Mouse (Mus musculus): ENCODE results near the gene Il31ra. TPM values are rescaled to one million over a fixed set of nuclear protein-coding genes. Genes with fewer than 3 reads are reported as not detected.

Il31ra gene
- polyA plus RNA-seq, 1 experiment, result not detected

GRCm38 (mm10) chr13:112500027-112500426, 94.1 kb downstream of the Il31ra start:
- H3K27ac ChIP-seq (ENCODE audit: control insufficient read depth, insufficient read depth, low read depth, low read length, poor library complexity), result no peak overlapping the region
- H3K4me1 ChIP-seq (ENCODE audit: control insufficient read depth, insufficient read depth, low read length), result no peaks in the 10 kb centered on the region; the same call in 1 of the 2 replicates
- no peak overlapping the region for H3K4me3 ChIP-seq (replicated peaks; ENCODE audit: control insufficient read depth, low read depth, low read length)
- TF ChIP-seq POLR2A (IDR thresholded peaks at IDR 0.05; ENCODE audit: borderline replicate concordance, control insufficient read depth, low read depth, low read length) (no peak), CTCF (IDR thresholded peaks at IDR 0.05; ENCODE audit: control insufficient read depth, insufficient read depth, low read length) (no peak)
- 82% methylated on average over 4 of the region's 4 CpGs for WGBS

- Histone ChIP-seq H3K4me1 (ENCODE audit: control insufficient read depth, insufficient read depth, low read length) (no peaks in the 10 kb centered on the region; the same call in none of the 2 replicates), H3K4me3 (replicated peaks; ENCODE audit: control insufficient read depth, low read depth, low read length) (no peak overlapping the region), H3K27ac (ENCODE audit: control insufficient read depth, insufficient read depth, low read depth, low read length, poor library complexity) (no peak overlapping the region)
- 90% methylated on average over 12 of the region's 12 CpGs for WGBS
- TF ChIP-seq CTCF (IDR thresholded peaks at IDR 0.05; ENCODE audit: control insufficient read depth, insufficient read depth, low read length) (no peak), POLR2A (IDR thresholded peaks at IDR 0.05; ENCODE audit: borderline replicate concordance, control insufficient read depth, low read depth, low read length) (no peak)
These were observed 99.6 kb downstream of the Il31ra start for GRCm38 (mm10) chr13:112494590-112494989.

GRCm38 (mm10) chr13:112492285-112492678, 101.9 kb downstream of the Il31ra start:
- no peaks in the 10 kb centered on the region; the same call in 1 of the 2 replicates for H3K4me1 ChIP-seq (ENCODE audit: control insufficient read depth, insufficient read depth, low read length)
- TF ChIP-seq POLR2A (IDR thresholded peaks at IDR 0.05; ENCODE audit: borderline replicate concordance, control insufficient read depth, low read depth, low read length), result no peak
- no peak for TF ChIP-seq CTCF (IDR thresholded peaks at IDR 0.05; ENCODE audit: control insufficient read depth, insufficient read depth, low read length)
- H3K4me3 ChIP-seq (replicated peaks; ENCODE audit: control insufficient read depth, low read depth, low read length), result no peak overlapping the region
- no peak overlapping the region for H3K27ac ChIP-seq (ENCODE audit: control insufficient read depth, insufficient read depth, low read depth, low read length, poor library complexity)
- WGBS, result 64% methylated on average over 1 of the region's 1 CpGs

DNA sequence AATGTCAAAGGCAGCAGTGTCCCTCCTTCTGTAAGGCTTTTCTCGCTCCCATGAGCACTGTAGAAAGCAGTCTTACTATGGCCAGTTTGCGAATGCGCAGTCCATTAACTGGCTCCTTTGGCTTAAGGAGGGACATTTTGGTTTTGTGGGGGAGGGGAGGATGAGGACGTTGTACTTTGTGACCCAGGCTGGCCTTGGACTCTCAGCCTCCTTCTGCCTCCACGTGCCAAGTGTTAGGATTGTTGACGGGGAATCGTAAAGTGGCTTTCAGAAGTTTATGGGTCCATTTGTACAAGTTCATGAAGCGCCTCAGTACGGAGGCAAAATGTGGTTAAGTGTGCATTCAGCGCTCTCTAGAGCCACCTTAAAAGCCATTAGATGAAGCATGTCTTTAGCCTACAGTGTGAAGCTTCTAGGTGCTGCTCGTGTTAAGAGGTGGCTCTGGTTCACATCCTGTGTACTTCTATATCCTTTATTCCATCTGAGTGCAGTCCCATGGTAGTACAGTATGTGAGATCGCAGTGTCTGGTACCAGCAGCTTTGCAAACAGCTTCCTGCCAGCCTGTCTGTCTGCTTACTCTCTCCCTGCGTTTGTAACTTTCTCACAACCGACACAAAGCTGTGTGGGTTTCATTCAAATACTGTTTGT, 102.4 kb downstream of the Il31ra start:
- 88% methylated on average over 14 of the region's 14 CpGs for WGBS
- Histone ChIP-seq H3K4me1 (ENCODE audit: control insufficient read depth, insufficient read depth, low read length) (no peaks in the 10 kb centered on the region; the same call in 1 of the 2 replicates), H3K4me3 (replicated peaks; ENCODE audit: control insufficient read depth, low read depth, low read length) (no peak overlapping the region), H3K27ac (ENCODE audit: control insufficient read depth, insufficient read depth, low read depth, low read length, poor library complexity) (no peak overlapping the region)
- no peak for TF ChIP-seq POLR2A (IDR thresholded peaks at IDR 0.05; ENCODE audit: borderline replicate concordance, control insufficient read depth, low read depth, low read length)
- TF ChIP-seq CTCF (IDR thresholded peaks at IDR 0.05; ENCODE audit: control insufficient read depth, insufficient read depth, low read length), result no peak

GRCm38 (mm10) chr13:112490036-112490435, 104.1 kb downstream of the Il31ra start:
- Histone ChIP-seq H3K27ac (ENCODE audit: control insufficient read depth, insufficient read depth, low read depth, low read length, poor library complexity) (no peak overlapping the region), H3K4me3 (replicated peaks; ENCODE audit: control insufficient read depth, low read depth, low read length) (no peak overlapping the region), H3K4me1 (ENCODE audit: control insufficient read depth, insufficient read depth, low read length) (no peaks in the 10 kb centered on the region; the same call in 1 of the 2 replicates)
- 61% methylated on average over 3 of the region's 3 CpGs for WGBS
- TF ChIP-seq POLR2A (IDR thresholded peaks at IDR 0.05; ENCODE audit: borderline replicate concordance, control insufficient read depth, low read depth, low read length) (no peak), CTCF (IDR thresholded peaks at IDR 0.05; ENCODE audit: control insufficient read depth, insufficient read depth, low read length) (no peak)

- Histone ChIP-seq H3K4me3 (replicated peaks; ENCODE audit: control insufficient read depth, low read depth, low read length) (no peak overlapping the region), H3K27ac (ENCODE audit: control insufficient read depth, insufficient read depth, low read depth, low read length, poor library complexity) (no peak overlapping the region), H3K4me1 (ENCODE audit: control insufficient read depth, insufficient read depth, low read length) (no peaks in the 10 kb centered on the region; the same call in 1 of the 2 replicates)
- TF ChIP-seq POLR2A (IDR thresholded peaks at IDR 0.05; ENCODE audit: borderline replicate concordance, control insufficient read depth, low read depth, low read length), result no peak
- no peak for TF ChIP-seq CTCF (IDR thresholded peaks at IDR 0.05; ENCODE audit: control insufficient read depth, insufficient read depth, low read length)
- 82% methylated on average over 5 of the region's 5 CpGs for WGBS
These were observed 107.5 kb downstream of the Il31ra start for GRCm38 (mm10) chr13:112486676-112487075.

DNA sequence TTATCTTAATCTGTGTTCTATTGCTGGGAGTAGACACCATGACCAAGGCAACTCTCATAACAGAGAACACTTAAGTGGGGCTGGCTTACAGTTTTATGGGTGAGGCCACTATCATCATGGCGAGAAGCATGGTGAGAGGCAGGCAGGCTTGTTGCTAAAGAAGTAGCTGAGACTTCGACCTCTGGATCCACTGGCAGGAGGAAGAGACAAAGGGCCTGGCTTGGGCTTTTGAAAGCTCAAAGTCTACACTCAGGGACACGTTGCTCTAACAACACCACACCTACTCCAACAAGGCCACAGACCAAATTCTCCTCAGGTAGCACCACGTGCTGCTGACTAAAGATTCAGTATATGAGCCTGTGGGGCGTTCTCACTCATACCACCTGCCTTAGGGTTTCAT, 107.9 kb downstream of the Il31ra start:
- no peak for TF ChIP-seq POLR2A (IDR thresholded peaks at IDR 0.05; ENCODE audit: borderline replicate concordance, control insufficient read depth, low read depth, low read length)
- no peak for TF ChIP-seq CTCF (IDR thresholded peaks at IDR 0.05; ENCODE audit: control insufficient read depth, insufficient read depth, low read length)
- WGBS, result 78% methylated on average over 5 of the region's 5 CpGs

DNA sequence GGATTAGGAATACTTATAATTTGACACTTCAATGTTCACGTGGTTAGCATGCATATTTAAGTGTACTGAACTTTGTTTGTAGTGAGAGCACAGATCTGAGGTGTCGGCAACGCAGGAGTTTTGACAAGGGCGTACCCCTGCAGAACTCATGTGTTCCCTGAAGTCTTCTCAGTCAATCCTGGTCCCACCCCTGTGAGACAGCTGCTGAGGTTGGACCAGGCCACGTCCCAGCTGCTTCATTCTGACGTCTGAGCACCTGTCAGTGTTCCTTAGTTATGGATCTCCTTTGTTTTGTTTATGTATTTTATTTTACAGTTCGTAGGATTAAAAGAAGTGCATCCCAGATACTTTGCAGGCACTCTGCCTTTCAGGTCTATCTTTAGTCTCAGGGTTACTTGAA, 111.1 kb downstream of the Il31ra start:
- Histone ChIP-seq H3K4me1 (ENCODE audit: control insufficient read depth, insufficient read depth, low read length) (no peaks in the 10 kb centered on the region), H3K27ac (ENCODE audit: control insufficient read depth, insufficient read depth, low read depth, low read length, poor library complexity) (no peak overlapping the region), H3K4me3 (replicated peaks; ENCODE audit: control insufficient read depth, low read depth, low read length) (no peak overlapping the region)
- TF ChIP-seq CTCF (IDR thresholded peaks at IDR 0.05; ENCODE audit: control insufficient read depth, insufficient read depth, low read length) (no peak), POLR2A (IDR thresholded peaks at IDR 0.05; ENCODE audit: borderline replicate concordance, control insufficient read depth, low read depth, low read length) (no peak)
- WGBS, result 82% methylated on average over 7 of the region's 7 CpGs

More for the DNA sequence above, 107.9 kb downstream of the Il31ra start:
- H3K4me3 ChIP-seq (replicated peaks; ENCODE audit: control insufficient read depth, low read depth, low read length), result no peak overlapping the region
- H3K4me1 ChIP-seq (ENCODE audit: control insufficient read depth, insufficient read depth, low read length), result no peaks in the 10 kb centered on the region
- H3K27ac ChIP-seq (ENCODE audit: control insufficient read depth, insufficient read depth, low read depth, low read length, poor library complexity), result no peak overlapping the region
